Mouse (Mus musculus) CD4-positive, CD25-positive, alpha-beta regulatory T cell, adult 4 months (primary cell): ENCODE data around the gene Hcar2. TPM values are rescaled to one million over a fixed set of nuclear protein-coding genes. Genes with fewer than 3 reads are reported as not detected.

ENCODE experiments used
- ATAC-seq: one replicate; pipeline ENCODE4 v1.8.0; 2017
- polyA plus RNA-seq, 2 experiments: library from polyadenylated mRNA; unstranded; fragments of 100-300 nt; shearing (Covaris generic); gene quantifications; one replicate each; pipeline ENCODE4 v1.2.1; 2017

The Hcar2 gene
- polyA plus RNA-seq, 2 experiments from 2014 or later, result 0.42 TPM; not detected in 1

DNA sequence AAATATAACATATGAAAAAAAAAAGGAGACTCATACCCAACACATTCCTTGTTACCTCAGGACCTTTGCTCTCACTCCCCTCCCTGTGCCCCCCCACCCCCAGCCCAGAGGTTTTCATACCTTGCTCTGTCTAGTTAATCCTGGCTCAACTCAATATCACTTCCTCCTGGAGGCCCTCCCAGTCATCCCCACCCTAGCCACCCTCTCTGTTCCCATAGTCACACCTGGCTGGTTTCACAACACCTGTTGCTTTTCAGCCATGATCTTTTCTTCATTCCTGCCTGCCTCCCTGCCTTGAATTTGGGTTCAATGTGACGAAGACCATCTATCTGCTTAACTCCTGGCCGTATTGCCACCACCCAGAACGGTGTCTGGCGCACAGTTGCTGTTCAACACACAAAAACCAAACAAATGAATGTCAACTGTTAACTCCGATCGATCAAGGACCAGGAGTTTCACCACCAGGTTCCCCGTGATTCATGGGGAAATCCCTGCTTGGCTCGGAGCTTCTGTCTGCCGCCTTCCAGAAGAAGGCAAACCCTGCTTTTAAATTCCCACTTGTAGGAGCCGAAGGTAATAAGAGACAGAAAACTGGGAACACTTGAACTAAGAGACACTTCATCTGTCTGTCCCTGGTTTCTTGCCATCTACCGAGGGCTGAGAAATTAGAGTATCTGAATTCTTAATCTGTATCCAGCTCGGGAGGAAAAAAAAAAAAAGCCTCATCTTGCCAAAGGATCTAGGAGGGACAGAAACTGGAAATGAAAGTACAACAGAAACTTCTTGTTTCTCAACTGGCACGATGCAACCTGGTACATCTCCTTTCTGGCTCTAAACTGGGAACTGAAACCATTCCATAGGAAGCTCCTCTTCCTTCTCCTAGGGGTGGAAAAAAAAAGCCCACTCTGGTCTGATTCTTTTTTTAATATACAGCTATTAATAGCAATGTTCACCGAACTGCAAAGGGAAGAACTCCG lies 2.6 kb downstream of the Hcar2 start:
- no peak for ATAC-seq

DNA sequence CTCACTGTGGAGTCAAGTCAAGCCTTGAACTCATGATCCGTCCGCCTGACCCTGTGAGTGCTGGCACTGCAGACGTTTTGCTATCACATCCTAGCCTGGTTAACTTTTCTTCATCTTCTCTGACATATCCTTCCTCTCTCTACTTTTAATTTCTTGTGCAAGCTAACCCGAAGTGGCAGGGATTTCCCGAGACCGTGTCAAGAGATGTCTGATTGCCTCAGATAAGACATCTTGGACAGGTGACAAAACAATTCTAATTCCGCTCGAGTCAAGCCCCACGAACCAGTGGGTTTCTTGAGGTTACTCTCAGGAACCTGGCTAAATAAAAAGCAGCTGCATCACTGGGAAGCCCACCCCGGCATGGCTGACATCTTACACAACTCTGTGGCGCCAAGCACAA lies 6.5 kb downstream of the Hcar2 start:
- ATAC-seq, result no peak

DNA sequence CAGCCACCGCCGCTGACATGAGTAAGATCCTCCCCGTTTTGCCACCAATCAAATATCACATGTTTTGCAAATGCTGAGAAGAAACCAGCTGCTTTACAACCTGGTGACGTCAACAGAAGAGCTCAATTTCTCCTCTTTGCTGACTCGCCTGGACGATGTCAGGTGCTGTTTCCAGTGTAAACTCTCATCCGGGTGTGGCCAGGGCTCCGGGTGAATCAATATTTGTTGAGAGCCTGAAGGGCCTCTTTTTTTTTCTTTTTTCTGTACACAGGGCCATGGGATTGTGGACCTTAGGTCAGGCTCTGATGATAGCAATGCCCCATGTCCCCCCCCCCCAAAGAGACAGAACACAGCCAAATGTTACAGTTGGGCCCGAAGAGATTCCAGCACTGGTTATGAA lies 10.8 kb downstream of the Hcar2 start:
- no peak for ATAC-seq

DNA sequence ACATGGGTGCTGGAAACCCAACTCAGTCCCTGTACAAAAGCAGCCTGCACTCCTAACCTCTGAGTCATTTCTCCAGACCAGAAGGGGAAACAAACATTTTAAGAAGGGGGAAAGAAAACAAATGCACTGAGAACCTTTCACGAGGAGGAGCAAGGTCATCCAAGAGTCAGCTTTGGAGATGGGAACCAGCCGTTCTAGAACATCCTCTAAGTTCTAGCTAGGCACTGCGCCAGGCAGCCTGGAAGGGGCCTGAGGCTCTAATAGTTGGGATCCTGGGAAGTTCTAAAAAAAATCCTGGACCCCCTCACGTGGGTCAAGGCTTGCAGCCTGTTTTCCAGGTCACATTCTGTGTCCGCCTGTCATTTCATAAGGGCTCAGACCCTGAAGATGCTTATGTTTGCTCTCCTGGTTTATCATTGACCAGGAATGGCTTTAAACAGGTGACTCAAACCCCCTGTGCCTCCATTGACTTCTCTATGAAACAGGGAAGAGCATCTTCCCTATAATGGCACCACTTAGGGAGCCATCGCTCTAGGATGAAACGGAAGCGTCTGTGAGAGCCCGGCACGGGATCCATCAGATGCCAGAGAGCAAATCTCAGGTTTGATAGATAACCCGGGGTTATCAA lies 11.3 kb downstream of the Hcar2 start:
- no peak for ATAC-seq

DNA sequence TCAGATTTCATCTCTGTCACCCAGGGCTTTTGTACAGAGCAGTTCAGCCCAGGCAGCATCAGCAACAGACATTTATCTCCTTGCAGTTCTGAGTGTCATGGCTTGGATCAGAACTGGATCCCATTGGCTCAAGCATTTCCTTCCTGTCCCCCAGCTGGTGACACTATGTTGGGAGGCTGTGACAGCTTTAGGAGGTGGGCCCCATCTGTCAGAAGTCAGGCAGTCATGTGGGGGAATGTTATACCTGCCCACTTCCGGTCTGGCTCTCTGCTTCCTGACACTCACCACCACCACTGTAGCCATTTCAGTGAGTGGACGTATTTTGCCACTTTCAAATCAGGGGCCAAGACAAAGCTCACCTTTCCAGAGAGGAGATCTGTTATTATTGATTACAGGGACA lies 13.9 kb downstream of the Hcar2 start:
- ATAC-seq, result no peak

DNA sequence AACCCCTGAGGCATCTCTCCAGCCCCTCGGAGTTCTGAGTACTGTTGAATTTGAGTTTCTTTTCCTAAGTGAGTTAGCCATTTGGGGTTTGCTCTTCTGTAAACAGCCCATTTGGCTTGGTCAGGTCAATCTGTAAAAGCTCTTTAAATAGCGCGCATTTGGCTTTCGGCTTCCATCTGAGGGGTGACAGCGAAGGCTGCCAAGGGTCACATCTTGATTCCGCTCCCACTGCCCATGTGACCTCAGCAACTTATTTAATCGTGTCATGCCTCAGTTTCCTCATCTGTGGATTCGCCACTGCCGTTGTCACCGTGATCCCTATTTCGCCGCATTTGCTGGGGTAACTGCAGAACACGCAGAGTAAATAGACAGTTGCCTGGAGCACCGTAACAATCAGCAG lies 21.0 kb downstream of the Hcar2 start:
- ATAC-seq, result no peak

DNA sequence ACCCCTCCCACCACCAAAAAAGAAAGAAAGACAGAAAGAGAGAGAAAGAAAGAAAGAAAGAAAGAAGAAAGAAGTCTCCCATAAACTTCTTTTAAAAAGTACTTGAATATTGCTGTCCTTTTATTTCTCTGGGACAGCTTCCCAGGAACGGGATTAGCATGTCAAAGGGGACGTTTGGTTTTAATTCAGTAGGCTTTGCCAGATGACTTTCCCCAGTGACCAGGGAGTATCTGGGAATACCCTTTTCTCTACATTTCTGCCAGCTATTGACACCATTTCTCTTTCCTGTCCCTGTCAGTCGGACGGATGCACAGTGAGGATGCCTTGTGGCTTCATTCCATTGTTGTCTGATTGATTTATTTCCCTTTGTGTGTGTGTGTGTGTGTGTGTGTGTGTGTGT lies 21.5 kb downstream of the Hcar2 start:
- no peak for ATAC-seq

DNA sequence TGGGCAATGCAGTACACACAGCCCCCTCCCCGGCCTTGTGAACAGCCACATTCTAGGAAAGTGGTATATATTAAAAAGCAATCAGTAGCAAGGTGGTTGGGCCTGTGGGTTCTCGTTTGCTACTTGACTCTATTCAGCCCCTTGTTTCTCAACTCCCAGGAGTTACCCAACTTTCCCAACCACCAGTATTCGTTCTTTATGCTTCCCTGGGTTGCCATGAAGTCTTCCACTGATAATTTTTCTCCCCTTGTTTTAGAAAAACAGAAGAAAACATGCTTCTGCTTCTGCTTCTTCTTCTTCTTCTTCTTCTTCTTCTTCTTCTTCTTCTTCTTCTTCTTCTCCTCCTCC lies 22.4 kb downstream of the Hcar2 start:
- no peak for ATAC-seq

DNA sequence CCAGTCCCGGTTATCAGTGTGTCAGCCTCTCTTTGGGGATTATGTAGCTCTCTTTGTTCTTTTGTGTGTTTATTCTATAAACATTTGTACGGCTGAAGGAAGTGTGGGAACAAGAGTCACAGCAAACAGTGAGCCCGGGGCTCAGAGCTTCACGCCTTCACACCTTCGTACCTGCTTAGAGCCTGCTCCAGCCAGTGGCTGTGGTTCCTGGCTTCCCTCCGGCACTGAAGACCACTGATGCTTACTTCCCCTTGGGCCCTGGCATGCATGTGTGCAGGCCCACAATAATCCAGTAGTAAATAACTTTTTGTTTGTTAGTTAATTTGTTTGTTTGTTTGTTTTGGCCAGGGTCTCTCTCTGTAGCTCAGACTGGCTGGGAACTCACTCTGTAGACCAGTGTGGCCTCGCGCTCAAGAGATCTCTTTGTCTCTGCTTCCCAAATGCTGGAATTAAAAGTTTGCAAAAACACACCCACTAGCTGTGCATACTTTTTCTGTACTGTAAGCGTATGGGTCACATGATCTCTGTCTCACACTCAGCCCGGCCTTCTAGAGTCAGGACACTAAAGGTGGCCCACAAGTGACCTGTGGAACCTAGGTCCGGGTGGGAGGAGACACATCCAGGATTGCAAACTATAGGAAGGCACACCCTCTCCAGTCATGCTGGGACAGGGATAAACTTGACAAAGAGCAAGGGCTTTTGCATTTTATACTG lies 22.9 kb downstream of the Hcar2 start:
- ATAC-seq, result no peak

DNA sequence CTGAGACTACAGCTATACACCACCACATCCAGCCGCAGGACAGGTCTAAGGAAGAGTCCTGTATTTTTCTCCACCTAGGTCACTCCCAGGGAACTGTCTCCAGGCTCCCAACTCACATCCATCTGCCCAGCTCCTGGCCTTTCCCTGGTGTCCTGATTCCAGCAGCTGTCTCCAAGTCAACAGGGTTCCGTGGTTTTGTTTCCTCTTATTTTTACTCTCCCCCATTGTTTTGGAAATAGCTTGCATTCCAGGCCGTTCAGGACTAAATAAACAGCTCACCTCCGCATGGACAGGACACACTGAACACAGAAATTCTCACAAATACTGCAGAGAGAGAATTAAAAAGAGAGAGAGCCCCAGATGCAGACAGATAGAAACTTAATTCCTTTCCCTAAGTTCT lies 27.9 kb downstream of the Hcar2 start:
- ATAC-seq, result no peak

DNA sequence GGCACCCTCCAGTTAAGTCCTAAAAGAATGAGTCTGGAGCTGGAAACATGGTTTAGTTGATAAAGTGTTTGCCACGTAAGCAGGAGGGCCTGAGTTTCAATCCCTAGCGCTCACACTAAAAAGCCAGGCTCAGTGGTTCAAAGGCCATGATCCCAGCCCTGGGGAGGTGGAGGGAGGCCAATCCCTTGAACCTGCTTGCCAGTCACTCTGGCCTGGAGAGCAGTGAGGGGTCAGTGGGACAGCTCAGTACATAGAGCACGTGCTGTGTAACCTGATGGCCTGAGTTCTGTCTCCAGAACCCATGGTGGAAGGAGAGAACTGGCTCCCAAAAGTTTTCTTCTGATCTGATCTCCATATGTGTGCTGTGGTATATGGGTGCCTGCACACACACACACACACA lies 30.5 kb downstream of the Hcar2 start:
- ATAC-seq, result no peak

DNA sequence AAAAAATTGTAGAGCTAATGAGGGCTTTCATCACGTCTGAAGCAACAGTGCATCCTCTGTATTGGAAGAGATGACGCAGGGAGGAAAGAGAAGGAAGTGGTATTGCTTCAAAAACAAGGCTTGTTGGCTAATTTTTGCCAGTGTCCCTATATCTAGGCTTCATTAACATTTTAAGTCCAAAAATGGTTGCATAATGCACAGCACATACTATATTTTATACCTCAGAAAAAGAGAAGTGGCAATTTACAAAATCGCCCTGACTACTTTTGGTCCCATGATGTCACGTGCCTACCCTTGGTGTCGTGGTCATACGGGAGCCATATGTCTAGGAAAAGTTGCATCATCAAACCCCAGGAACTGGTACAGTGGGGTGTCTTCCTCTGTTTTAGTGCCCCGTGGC lies 33.0 kb downstream of the Hcar2 start:
- no peak for ATAC-seq

DNA sequence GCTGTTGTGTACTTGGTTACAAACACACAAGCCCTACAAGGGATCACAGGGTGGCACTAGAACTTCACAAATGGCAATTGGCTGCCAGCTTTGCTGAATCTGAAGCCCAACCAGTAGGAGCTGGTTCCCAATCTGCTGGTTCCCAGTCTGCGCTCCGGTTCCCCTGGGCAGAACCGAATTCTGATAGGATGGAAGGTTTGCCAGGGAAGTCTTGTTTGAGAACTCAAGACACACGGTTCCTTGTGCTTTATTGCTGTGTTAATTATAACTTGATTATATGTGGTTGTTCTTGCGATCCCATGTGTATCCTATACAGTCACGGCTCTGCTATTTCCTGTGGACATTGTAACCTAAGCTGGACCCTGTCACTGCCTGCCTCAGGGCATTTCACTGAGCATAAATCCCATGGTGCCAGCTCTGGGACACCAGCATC lies 37.6 kb downstream of the Hcar2 start:
- no peak for ATAC-seq

DNA sequence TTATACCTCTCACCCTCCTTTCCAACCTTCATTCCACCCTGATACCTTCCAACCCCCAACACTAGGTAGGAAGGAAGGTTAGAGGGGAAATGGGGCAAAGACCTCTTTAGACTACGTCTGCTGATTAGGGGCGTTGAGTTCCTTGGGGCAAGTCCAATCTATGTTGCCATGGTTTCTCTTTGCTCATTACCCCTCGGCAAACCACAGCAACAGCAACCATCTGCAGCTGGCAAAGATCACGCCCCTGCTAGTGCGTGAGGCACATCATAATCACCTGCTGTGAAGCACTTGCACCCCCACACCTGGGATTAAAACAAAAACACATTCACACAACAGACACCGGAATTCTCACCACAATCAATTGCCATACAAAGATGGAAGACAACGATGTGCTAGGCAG lies 42.6 kb downstream of the Hcar2 start:
- no peak for ATAC-seq

DNA sequence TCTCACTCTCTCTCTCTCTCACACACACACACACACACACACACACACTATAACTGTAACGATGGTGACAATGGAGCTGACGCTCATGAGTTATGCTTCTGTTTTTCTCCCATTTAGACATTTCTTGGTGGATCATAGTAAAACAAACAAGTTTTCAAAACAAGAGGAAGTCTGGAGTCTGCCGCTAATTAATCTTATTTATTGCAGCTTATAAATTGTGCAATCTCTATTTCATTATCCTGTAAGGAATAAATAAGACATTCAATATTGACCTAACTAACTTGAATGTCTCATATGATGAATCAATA lies 44.1 kb downstream of the Hcar2 start:
- ATAC-seq, result no peak

DNA sequence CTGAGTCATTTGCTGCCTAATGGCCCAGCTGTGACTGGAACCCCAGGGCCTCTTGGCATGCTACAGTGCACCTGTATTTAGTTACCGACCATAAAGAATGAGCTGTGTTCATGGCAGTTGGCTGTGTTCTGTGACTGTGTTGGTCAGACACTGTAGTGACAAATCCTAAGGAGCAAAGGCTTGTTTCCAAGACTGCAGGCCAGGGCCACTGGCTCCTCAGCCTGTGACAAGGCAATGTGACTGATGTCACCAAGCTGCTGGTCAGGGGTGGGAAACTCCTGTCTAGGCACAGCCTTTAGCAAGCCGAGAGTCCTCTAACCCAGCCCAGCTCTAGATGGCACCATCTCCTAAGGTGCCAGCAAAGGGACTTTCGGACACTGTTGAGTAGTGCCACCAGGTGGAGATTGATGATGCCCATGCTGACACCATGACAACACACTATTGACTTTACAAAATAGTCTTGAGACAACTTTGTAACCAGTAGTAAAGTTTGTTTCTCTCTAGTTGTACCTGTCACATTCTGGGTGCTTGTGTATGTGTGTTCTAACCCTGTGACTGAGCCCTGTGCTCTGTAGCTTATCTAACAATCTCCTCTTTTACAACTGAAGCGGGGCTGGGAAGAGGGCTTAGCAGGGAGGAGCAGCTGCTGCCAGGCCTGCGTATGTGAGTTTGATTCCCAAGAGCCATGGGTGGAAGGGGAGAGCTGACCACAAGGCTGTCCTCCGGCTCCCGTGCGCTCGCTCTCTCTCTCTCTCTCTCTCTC lies 44.6 kb downstream of the Hcar2 start:
- ATAC-seq, result no peak

DNA sequence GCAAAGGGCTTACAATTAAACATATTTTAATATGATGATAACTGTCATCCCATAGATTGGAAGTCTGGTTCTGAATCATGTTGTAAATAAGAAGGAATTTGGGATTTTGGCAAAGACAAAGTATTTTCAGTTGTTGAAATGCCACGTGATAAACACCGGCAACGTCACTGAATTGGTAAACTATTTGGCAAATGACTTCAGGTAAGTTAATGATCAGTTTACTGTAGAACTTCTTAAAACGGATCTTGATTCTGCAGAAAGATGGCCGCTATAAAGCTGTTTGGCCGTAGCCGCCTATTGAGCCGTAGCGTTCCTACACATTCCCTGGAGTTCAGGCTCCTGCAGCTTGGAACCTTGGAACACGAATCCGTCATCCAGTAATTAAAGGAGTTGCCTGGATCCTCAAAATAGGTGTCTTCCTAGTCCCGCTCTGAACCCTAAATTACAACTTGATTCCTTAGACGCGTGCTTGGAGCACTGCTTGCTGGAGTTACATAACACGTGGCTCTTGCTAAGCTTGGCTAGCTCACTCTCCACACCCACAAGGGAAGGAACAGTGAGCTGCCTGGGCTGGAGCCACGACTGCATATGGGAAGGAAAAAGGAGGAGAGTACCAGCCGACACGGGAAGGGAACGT lies 46.2 kb downstream of the Hcar2 start:
- ATAC-seq, result no peak

DNA sequence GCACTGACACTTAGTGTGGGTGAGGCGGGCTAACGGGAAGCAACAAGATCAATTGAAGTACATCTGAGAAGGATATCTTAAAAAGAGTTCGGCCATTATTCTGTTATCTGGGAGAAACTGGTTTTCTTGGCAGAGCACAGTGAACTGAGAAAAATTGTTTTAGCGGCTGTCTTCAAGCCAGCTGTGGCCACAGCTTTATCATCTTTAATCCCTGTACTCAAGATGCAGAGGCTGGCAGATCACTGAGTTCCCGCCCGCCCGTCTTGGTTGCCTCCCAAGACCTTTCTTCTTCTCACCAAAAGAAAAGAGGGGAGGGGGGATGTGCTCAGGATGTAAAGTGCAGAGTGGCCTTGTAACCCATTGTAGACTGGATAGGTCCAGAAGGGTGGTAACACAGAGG lies 48.4 kb downstream of the Hcar2 start:
- no peak for ATAC-seq
